Mouse (Mus musculus): ENCODE measurements around the gene Gramd4. TPM values are rescaled to one million over a fixed set of nuclear protein-coding genes. Genes with fewer than 3 reads are reported as not detected.

The Gramd4 gene
- 5.8 and 6.5 TPM in 2 replicates for polyA plus RNA-seq (2015; fragmentation: Nextera tagmentation; extraction: Ambion mirVana)

GRCm38 (mm10) chr15:86057413-86057812, at the start of gene Gramd4:
Gramd4 (plus strand) TSS chr15:86057695.

GRCm38 (mm10) chr15:86033191-86033841, 24.2 kb upstream of the Gramd4 start, which contains the start of gene Celsr1:
Celsr1 (minus strand) TSS chr15:86033777.

GRCm38 (mm10) chr15:86185689-86186569, 128.4 kb downstream of the Gramd4 start, which contains the start of gene Cerk:
Cerk (minus strand) TSS chr15:86186141.

Other genes starting within 250 kb of the Gramd4 start
- gene Cdpf1, start 246.0 kb upstream of the Gramd4 start, polyA plus RNA-seq (2015; fragmentation: Nextera tagmentation; extraction: Ambion mirVana): 33.1 and 42.3 TPM in 2 replicates
- 0.10 and 0.15 TPM in 2 replicates for gene Pkdrej, start 236.0 kb upstream of the Gramd4 start, polyA plus RNA-seq (2015; fragmentation: Nextera tagmentation; extraction: Ambion mirVana)
- 8.6 and 9.4 TPM in 2 replicates for gene Ttc38, start 225.4 kb upstream of the Gramd4 start, polyA plus RNA-seq (2015; fragmentation: Nextera tagmentation; extraction: Ambion mirVana)
- gene Gtse1, start 197.9 kb upstream of the Gramd4 start, polyA plus RNA-seq (2015; fragmentation: Nextera tagmentation; extraction: Ambion mirVana): 8.4 and 9.8 TPM in 2 replicates
- 20.4 and 22.3 TPM in 2 replicates for gene Trmu, start 178.4 kb upstream of the Gramd4 start, polyA plus RNA-seq (2015; fragmentation: Nextera tagmentation; extraction: Ambion mirVana)
- 0.23 and 0.25 TPM in 2 replicates for gene Celsr1, start 23.9 kb upstream of the Gramd4 start, polyA plus RNA-seq (2015; fragmentation: Nextera tagmentation; extraction: Ambion mirVana)
- 5.0 and 6.7 TPM in 2 replicates for gene Cerk, start 128.4 kb downstream of the Gramd4 start, polyA plus RNA-seq (2015; fragmentation: Nextera tagmentation; extraction: Ambion mirVana)
- gene Tbc1d22a, start 156.8 kb downstream of the Gramd4 start, polyA plus RNA-seq (2015; fragmentation: Nextera tagmentation; extraction: Ambion mirVana): 7.9 and 9.4 TPM in 2 replicates